Mouse (Mus musculus): ENCODE data around the gene Mrps31. TPM values are rescaled to one million over a fixed set of nuclear protein-coding genes. Genes with fewer than 3 reads are reported as not detected.

Gene Mrps31
- 24.0 and 25.4 TPM in 2 replicates for polyA plus RNA-seq (2015; fragmentation: Nextera tagmentation; extraction: Ambion mirVana)

- peak within 1 kb of the TSS; percentile 85 for H3K4me3 ChIP-seq (replicated peaks)
- H3K9me3 ChIP-seq (replicated peaks) = no peaks in the 10 kb centered on the region
- peak within 1 kb of the TSS; percentile 87 for H3K9ac ChIP-seq
- peaks cover 27% of the 10 kb centered on the region for H3K4me1 ChIP-seq (replicated peaks)
- WGBS (ENCODE audit: insufficient replicate concordance) = under 1% methylated on average over 25 of the region's 25 CpGs
- peak within 1 kb of the TSS; percentile 69 for H3K4me2 ChIP-seq
- no peaks in the 10 kb centered on the region for H3K27me3 ChIP-seq
- H3K27ac ChIP-seq (replicated peaks) = peak within 1 kb of the TSS; percentile 76
- H3K36me3 ChIP-seq (replicated peaks) = peaks cover 10% of the 10 kb centered on the region
- peak; percentile 87 for ATAC-seq (ENCODE audit: insufficient read depth)
Measured at GRCm38 (mm10) chr8:22411282-22411702, at the start of gene Mrps31. TSS of gene Mrps31 (plus strand) at chr8:22411361.

DNA sequence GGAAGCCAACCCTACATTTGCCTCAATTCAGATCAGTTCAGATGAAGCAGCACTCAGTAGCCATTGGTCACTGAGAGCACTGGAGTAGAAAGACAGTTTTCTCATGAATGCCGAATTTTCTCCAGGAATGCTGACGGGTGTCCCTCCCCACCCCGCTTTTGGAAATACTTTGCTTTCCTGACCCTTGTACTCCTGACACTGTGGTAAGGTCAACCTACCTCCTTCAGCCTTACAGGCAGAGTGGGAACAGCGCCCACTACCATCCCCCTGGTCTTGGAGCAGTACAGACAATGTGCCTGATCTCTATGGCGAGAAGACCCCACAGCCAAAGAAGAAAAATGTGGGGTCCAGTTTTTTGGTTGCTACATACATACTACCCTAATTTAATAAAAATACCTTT lies 34.9 kb upstream of the Mrps31 start:
- Histone ChIP-seq H3K9ac (no peak overlapping the region), H3K27ac (replicated peaks) (no peak overlapping the region), H3K36me3 (replicated peaks) (peaks cover 19% of the 10 kb centered on the region), H3K9me3 (replicated peaks) (no peaks in the 10 kb centered on the region), H3K4me1 (replicated peaks) (no peaks in the 10 kb centered on the region), H3K27me3 (no peaks in the 10 kb centered on the region), H3K4me2 (no peak overlapping the region), H3K4me3 (replicated peaks) (no peak overlapping the region)
- ATAC-seq (ENCODE audit: insufficient read depth) = no peak
- WGBS (ENCODE audit: insufficient replicate concordance) = 71% methylated on average over 5 of the region's 5 CpGs

- H3K4me2 ChIP-seq = no peak overlapping the region
- H3K27me3 ChIP-seq = no peaks in the 10 kb centered on the region
- no peak overlapping the region for H3K27ac ChIP-seq (replicated peaks)
- no peak overlapping the region for H3K9ac ChIP-seq
- H3K36me3 ChIP-seq (replicated peaks) = peaks cover 25% of the 10 kb centered on the region
- H3K4me3 ChIP-seq (replicated peaks) = no peak overlapping the region
- WGBS (ENCODE audit: insufficient replicate concordance) = 49% methylated on average over 5 of the region's 5 CpGs
- H3K4me1 ChIP-seq (replicated peaks) = no peaks in the 10 kb centered on the region
- ATAC-seq (ENCODE audit: insufficient read depth) = no peak
- no peaks in the 10 kb centered on the region for H3K9me3 ChIP-seq (replicated peaks)
Measured at GRCm38 (mm10) chr8:22376903-22377302, 34.3 kb upstream of the Mrps31 start.

- ATAC-seq (ENCODE audit: insufficient read depth) = no peak
- H3K36me3 ChIP-seq (replicated peaks) = peaks cover 50% of the 10 kb centered on the region
- 79% methylated on average over 11 of the region's 11 CpGs for WGBS (ENCODE audit: insufficient replicate concordance)
Measured at GRCm38 (mm10) chr8:22380934-22381333, 30.2 kb upstream of the Mrps31 start.

GRCm38 (mm10) chr8:22382824-22383595 lies 28.2 kb upstream of the Mrps31 start:
- Histone ChIP-seq H3K9me3 (replicated peaks) (no peaks in the 10 kb centered on the region), H3K27ac (replicated peaks) (no peak overlapping the region), H3K9ac (no peak overlapping the region), H3K4me1 (replicated peaks) (no peaks in the 10 kb centered on the region), H3K27me3 (no peaks in the 10 kb centered on the region), H3K4me3 (replicated peaks) (no peak overlapping the region), H3K4me2 (no peak overlapping the region), H3K36me3 (replicated peaks) (peaks cover 52% of the 10 kb centered on the region)
- 81% methylated on average over 19 of the region's 19 CpGs for WGBS (ENCODE audit: insufficient replicate concordance)
- no peak for ATAC-seq (ENCODE audit: insufficient read depth)

More at GRCm38 (mm10) chr8:22380934-22381333, 30.2 kb upstream of the Mrps31 start:
- no peaks in the 10 kb centered on the region for H3K9me3 ChIP-seq (replicated peaks)
- H3K4me2 ChIP-seq = no peak overlapping the region
- no peaks in the 10 kb centered on the region for H3K4me1 ChIP-seq (replicated peaks)
- H3K27ac ChIP-seq (replicated peaks) = no peak overlapping the region
- no peaks in the 10 kb centered on the region for H3K27me3 ChIP-seq
- no peak overlapping the region for H3K9ac ChIP-seq
- no peak overlapping the region for H3K4me3 ChIP-seq (replicated peaks)

- no peak for ATAC-seq (ENCODE audit: insufficient read depth)
- H3K4me2 ChIP-seq = no peak overlapping the region
- 67% methylated on average over 6 of the region's 6 CpGs for WGBS (ENCODE audit: insufficient replicate concordance)
- H3K4me1 ChIP-seq (replicated peaks) = no peaks in the 10 kb centered on the region
- peaks cover 66% of the 10 kb centered on the region for H3K36me3 ChIP-seq (replicated peaks)
- H3K27me3 ChIP-seq = no peaks in the 10 kb centered on the region
- no peak overlapping the region for H3K9ac ChIP-seq
- H3K4me3 ChIP-seq (replicated peaks) = no peak overlapping the region
- H3K27ac ChIP-seq (replicated peaks) = no peak overlapping the region
- H3K9me3 ChIP-seq (replicated peaks) = no peaks in the 10 kb centered on the region
Measured at GRCm38 (mm10) chr8:22385158-22385557, 26.0 kb upstream of the Mrps31 start.

DNA sequence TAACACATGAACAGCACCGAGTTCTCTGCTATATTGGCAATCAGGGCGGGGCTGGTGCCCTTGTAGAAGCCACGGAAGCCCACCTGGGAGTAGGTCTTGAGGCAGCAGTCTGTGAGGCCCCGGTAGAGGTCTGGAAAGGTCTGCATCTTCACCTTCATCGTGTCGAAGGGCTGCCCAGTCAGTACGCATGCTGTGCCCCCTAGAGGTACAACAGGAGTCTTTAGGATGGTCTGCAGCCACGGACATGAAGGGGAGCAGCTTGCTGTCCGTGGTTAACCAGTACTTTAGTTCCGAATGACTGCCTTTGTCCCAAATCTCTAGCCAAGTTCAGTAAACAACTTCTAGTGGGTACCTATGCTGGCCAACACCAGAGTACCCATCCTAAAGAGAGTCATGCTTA lies 21.3 kb upstream of the Mrps31 start:
- 71% methylated on average over 10 of the region's 10 CpGs for WGBS (ENCODE audit: insufficient replicate concordance)
- no peak for ATAC-seq (ENCODE audit: insufficient read depth)
- H3K9ac ChIP-seq = no peak overlapping the region
- H3K27ac ChIP-seq (replicated peaks) = peak overlapping the region; percentile 46; the same call in 1 of the 2 replicates
- H3K36me3 ChIP-seq (replicated peaks) = peaks cover 29% of the 10 kb centered on the region
- peaks cover 21% of the 10 kb centered on the region for H3K4me1 ChIP-seq (replicated peaks)
- H3K9me3 ChIP-seq (replicated peaks) = no peaks in the 10 kb centered on the region
- H3K4me2 ChIP-seq = no peak overlapping the region
- no peaks in the 10 kb centered on the region for H3K27me3 ChIP-seq
- H3K4me3 ChIP-seq (replicated peaks) = no peak overlapping the region

GRCm38 (mm10) chr8:22390766-22391463 lies 20.2 kb upstream of the Mrps31 start:
- peak; percentile 80 for ATAC-seq (ENCODE audit: insufficient read depth)
- no peak overlapping the region for H3K4me2 ChIP-seq

GRCm38 (mm10) chr8:22394471-22394870 lies 16.7 kb upstream of the Mrps31 start:
- peaks cover 4% of the 10 kb centered on the region; the same call in 1 of the 2 replicates for H3K27me3 ChIP-seq
- no peak overlapping the region for H3K9ac ChIP-seq
- WGBS (ENCODE audit: insufficient replicate concordance) = 35% methylated on average over 4 of the region's 4 CpGs
- peak overlapping the region; percentile 15; the same call in 1 of the 2 replicates for H3K27ac ChIP-seq (replicated peaks)
- peaks cover 44% of the 10 kb centered on the region for H3K4me1 ChIP-seq (replicated peaks)
- H3K4me2 ChIP-seq = peak overlapping the region; percentile 18; the same call in 1 of the 2 replicates
- ATAC-seq (ENCODE audit: insufficient read depth) = no peak
- H3K9me3 ChIP-seq (replicated peaks) = no peaks in the 10 kb centered on the region
- H3K4me3 ChIP-seq (replicated peaks) = no peak overlapping the region
- H3K36me3 ChIP-seq (replicated peaks) = peaks cover 4% of the 10 kb centered on the region; the same call in 1 of the 2 replicates

More at GRCm38 (mm10) chr8:22390766-22391463, 20.2 kb upstream of the Mrps31 start:
- 59% methylated on average over 8 of the region's 8 CpGs for WGBS (ENCODE audit: insufficient replicate concordance)
- no peaks in the 10 kb centered on the region for H3K9me3 ChIP-seq (replicated peaks)
- H3K4me3 ChIP-seq (replicated peaks) = no peak overlapping the region
- H3K9ac ChIP-seq = no peak overlapping the region
- peaks cover 26% of the 10 kb centered on the region for H3K4me1 ChIP-seq (replicated peaks)
- no peaks in the 10 kb centered on the region for H3K27me3 ChIP-seq
- peaks cover 24% of the 10 kb centered on the region for H3K36me3 ChIP-seq (replicated peaks)
- H3K27ac ChIP-seq (replicated peaks) = peak overlapping the region; percentile 41; the same call in 1 of the 2 replicates

DNA sequence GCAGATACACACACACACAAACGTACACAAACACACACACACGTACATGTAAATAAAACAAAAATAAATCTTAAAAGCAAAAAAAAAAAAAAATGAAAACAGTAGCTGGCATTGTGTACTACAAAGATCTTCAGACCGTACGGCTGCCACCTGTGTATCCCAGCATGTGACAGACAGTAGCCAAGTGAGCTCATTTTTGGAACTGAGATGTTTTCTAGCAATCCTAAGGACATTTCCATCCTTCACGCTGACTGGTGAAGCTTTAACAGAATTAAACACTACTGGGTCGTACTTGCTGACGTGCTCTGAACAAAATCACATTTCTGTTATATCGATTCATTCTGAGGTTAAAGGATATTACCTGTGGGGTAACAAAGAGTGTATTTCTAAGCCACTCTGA lies 15.9 kb upstream of the Mrps31 start:
- Histone ChIP-seq H3K36me3 (replicated peaks) (peaks cover 3% of the 10 kb centered on the region; the same call in 1 of the 2 replicates), H3K4me3 (replicated peaks) (no peak overlapping the region), H3K27me3 (peaks cover 4% of the 10 kb centered on the region; the same call in 1 of the 2 replicates), H3K4me1 (replicated peaks) (peaks cover 45% of the 10 kb centered on the region), H3K9me3 (replicated peaks) (no peaks in the 10 kb centered on the region), H3K9ac (no peak overlapping the region), H3K27ac (replicated peaks) (peak overlapping the region; percentile 19; the same call in 1 of the 2 replicates), H3K4me2 (no peak overlapping the region)
- 78% methylated on average over 8 of the region's 8 CpGs for WGBS (ENCODE audit: insufficient replicate concordance)
- no peak for ATAC-seq (ENCODE audit: insufficient read depth)

- no peaks in the 10 kb centered on the region for H3K9me3 ChIP-seq (replicated peaks)
- H3K4me2 ChIP-seq = peak overlapping the region; percentile 81
- ATAC-seq (ENCODE audit: insufficient read depth) = no peak
- under 1% methylated on average over 13 of the region's 13 CpGs for WGBS (ENCODE audit: insufficient replicate concordance)
- H3K27me3 ChIP-seq = peaks cover 4% of the 10 kb centered on the region; the same call in 1 of the 2 replicates
- H3K36me3 ChIP-seq (replicated peaks) = no peaks in the 10 kb centered on the region
- H3K4me1 ChIP-seq (replicated peaks) = peaks cover 38% of the 10 kb centered on the region
- peak overlapping the region; percentile 76 for H3K27ac ChIP-seq (replicated peaks)
- H3K4me3 ChIP-seq (replicated peaks) = peak overlapping the region; percentile 82
- H3K9ac ChIP-seq = peak overlapping the region; percentile 55
Measured at GRCm38 (mm10) chr8:22397811-22398141, 13.4 kb upstream of the Mrps31 start.

Data from liver, embryonic 15.5 days (tissue).